ENCODE assay signal across 8 mouse cellular contexts in genomic region chr2:174284011-174284410, GRCm38 (mm10). TPM values are rescaled to one million over a fixed set of nuclear protein-coding genes. Genes with fewer than 3 reads are reported as not detected.
DNase-seq lines count a peak whose midpoint lies in the region; ATAC-seq and TF ChIP-seq lines count a peak whose summit lies in the region.

Gnas (plus strand) TSS chr2:174284320.

- H3K27me3 ChIP-seq in spleen, adult 2 months (ENCODE audit: control insufficient read depth, insufficient read depth, low read length) = no peaks in the 10 kb centered on the region
- H3K27me3 ChIP-seq in embryonic facial prominence, embryonic 10.5 days (replicated peaks; ENCODE audit: low read depth, poor library complexity, severe bottlenecking) = peaks cover 59% of the 10 kb centered on the region
- H3K27me3 ChIP-seq in heart, adult 2 months (ENCODE audit: control insufficient read depth, insufficient read depth, low read length) = peaks cover 1% of the 10 kb centered on the region; the same call in 1 of the 2 replicates
- peaks cover 61% of the 10 kb centered on the region for H3K27me3 ChIP-seq in kidney, embryonic 15.5 days
- H3K27me3 ChIP-seq in liver, embryonic 13.5 days = peaks cover 60% of the 10 kb centered on the region
- no peaks in the 10 kb centered on the region for H3K27me3 ChIP-seq in myocyte (ENCODE audit: control insufficient read depth, insufficient read depth, insufficient read length)

- no peak for TF ChIP-seq EP300 in heart, adult 2 months (IDR thresholded peaks at IDR 0.05; ENCODE audit: insufficient read depth, low read depth, low read length)

- TF ChIP-seq CTCF in spleen, adult 2 months (IDR thresholded peaks at IDR 0.05; ENCODE audit: extremely low read depth, insufficient read depth, insufficient read length, insufficient replicate concordance) = no peak
- peak; percentile 57 for TF ChIP-seq CTCF in heart, adult 2 months (IDR thresholded peaks at IDR 0.05)

- H3K9me3 ChIP-seq in embryonic facial prominence, embryonic 10.5 days = peaks cover 39% of the 10 kb centered on the region
- peaks cover 29% of the 10 kb centered on the region for H3K9me3 ChIP-seq in kidney, embryonic 15.5 days (replicated peaks)
- H3K9me3 ChIP-seq in liver, embryonic 13.5 days (replicated peaks) = peaks cover 30% of the 10 kb centered on the region

- H3K79me2 ChIP-seq in heart, adult 2 months (replicated peaks; ENCODE audit: control insufficient read depth, insufficient read depth, low read length) = no peaks in the 10 kb centered on the region
- H3K79me2 ChIP-seq in myocyte (ENCODE audit: control insufficient read depth, insufficient read depth) = peaks cover 12% of the 10 kb centered on the region

- no peaks in the 10 kb centered on the region for H3K4me1 ChIP-seq in spleen, adult 2 months (ENCODE audit: control insufficient read depth, insufficient read depth, insufficient read length)
- H3K4me1 ChIP-seq in embryonic facial prominence, embryonic 10.5 days = peaks cover 18% of the 10 kb centered on the region; the same call in 1 of the 2 replicates
- no peaks in the 10 kb centered on the region for H3K4me1 ChIP-seq in heart, adult 2 months (ENCODE audit: control insufficient read depth, insufficient read depth, low read length)
- peaks cover 24% of the 10 kb centered on the region for H3K4me1 ChIP-seq in kidney, embryonic 15.5 days
- peaks cover 2% of the 10 kb centered on the region; the same call in 1 of the 2 replicates for H3K4me1 ChIP-seq in liver, embryonic 13.5 days (replicated peaks)

- H3K36me3 ChIP-seq in spleen, adult 2 months (ENCODE audit: control insufficient read depth, insufficient read depth, low read length) = no peaks in the 10 kb centered on the region
- peaks cover 100% of the 10 kb centered on the region for H3K36me3 ChIP-seq in embryonic facial prominence, embryonic 10.5 days (replicated peaks)
- H3K36me3 ChIP-seq in heart, adult 2 months (ENCODE audit: control insufficient read depth, insufficient read depth, low read length) = no peaks in the 10 kb centered on the region
- H3K36me3 ChIP-seq in kidney, embryonic 15.5 days = peaks cover 93% of the 10 kb centered on the region
- H3K36me3 ChIP-seq in liver, embryonic 13.5 days = peaks cover 95% of the 10 kb centered on the region
- H3K36me3 ChIP-seq in myocyte (ENCODE audit: control insufficient read depth, insufficient read depth) = peaks cover 4% of the 10 kb centered on the region

- no peak within 1 kb of the TSS for H3K9ac ChIP-seq in heart, adult 2 months (ENCODE audit: low read depth, low read length)
- H3K9ac ChIP-seq in kidney, embryonic 15.5 days = no peak within 1 kb of the TSS
- H3K9ac ChIP-seq in liver, embryonic 13.5 days = no peak within 1 kb of the TSS

- intact Hi-C loops in heart, adult 2 months (cut with DNase I) = loop anchor here (5.0 to 10.0 kb wide), 2 partner anchors 169 to 697 kb away; partner anchors contain the start of gene Npepl1

- no peak for TF ChIP-seq POLR2A in spleen, adult 2 months (IDR thresholded peaks at IDR 0.05; ENCODE audit: low read depth, low read length)
- no peak for TF ChIP-seq POLR2A in heart, adult 2 months (IDR thresholded peaks at IDR 0.05; ENCODE audit: insufficient read depth, low read depth, low read length)
- no peak for TF ChIP-seq POLR2A in myocyte (IDR thresholded peaks at IDR 0.05; ENCODE audit: insufficient read length, low read depth)

- WGBS in spleen, adult 2 months = 47% methylated on average over 19 of the region's 19 CpGs
- WGBS in embryonic facial prominence, embryonic 10.5 days = 48% methylated on average over 19 of the region's 19 CpGs
- 48% methylated on average over 19 of the region's 19 CpGs for WGBS in heart, adult 2 months
- 56% methylated on average over 19 of the region's 19 CpGs for WGBS in kidney, embryonic 15.5 days
- WGBS in liver, embryonic 13.5 days (ENCODE audit: insufficient replicate concordance) = 55% methylated on average over 19 of the region's 19 CpGs

- no peak within 1 kb of the TSS for H3ac ChIP-seq in myocyte (ENCODE audit: control insufficient read depth, insufficient read length)

- DNase-seq in spleen, adult 2 months (ENCODE audit: low read depth in 1 of 2, low spot score in 2 of 2) = no peak
- no peak for DNase-seq in spleen, adult 12 weeks (ENCODE audit: low spot score)
- peak; percentile 80 for DNase-seq in embryonic facial prominence, embryonic 10.5 days (ENCODE audit: low spot score)
- no peak for DNase-seq in heart, adult 2 months
- DNase-seq in liver, embryonic 13.5 days = no peak
- no peak for DNase-seq in spleen, postnatal 4 days (ENCODE audit: low spot score in 2 of 2)

- H3K27ac ChIP-seq in spleen, adult 2 months (ENCODE audit: insufficient read depth, low read length) = no peak within 1 kb of the TSS
- peak within 1 kb of the TSS; percentile 53; the same call in 1 of the 2 replicates for H3K27ac ChIP-seq in embryonic facial prominence, embryonic 10.5 days (replicated peaks)
- no peak within 1 kb of the TSS for H3K27ac ChIP-seq in heart, adult 2 months
- no peak within 1 kb of the TSS for H3K27ac ChIP-seq in kidney, embryonic 15.5 days
- H3K27ac ChIP-seq in liver, embryonic 13.5 days = no peak within 1 kb of the TSS

- ATAC-seq in kidney, embryonic 15.5 days (replicated peaks; ENCODE audit: low FRiP score) = peak; percentile 57
- no peak for ATAC-seq in liver, embryonic 13.5 days (ENCODE audit: low read depth)

- no peak within 1 kb of the TSS for H3K4me3 ChIP-seq in spleen, adult 2 months (ENCODE audit: extremely low read depth, insufficient read depth, insufficient read length)
- H3K4me3 ChIP-seq in embryonic facial prominence, embryonic 10.5 days = peak within 1 kb of the TSS; percentile 55
- H3K4me3 ChIP-seq in heart, adult 2 months = no peak within 1 kb of the TSS
- peak within 1 kb of the TSS; percentile 40 for H3K4me3 ChIP-seq in kidney, embryonic 15.5 days (replicated peaks)
- H3K4me3 ChIP-seq in liver, embryonic 13.5 days (replicated peaks) = peak within 1 kb of the TSS; percentile 29
- H3K4me3 ChIP-seq in myocyte = no peak within 1 kb of the TSS

- peak within 1 kb of the TSS; percentile 61 for H3K4me2 ChIP-seq in kidney, embryonic 15.5 days
- peak within 1 kb of the TSS; percentile 35 for H3K4me2 ChIP-seq in liver, embryonic 13.5 days
- H3K4me2 ChIP-seq in myocyte (ENCODE audit: low read depth) = no peak within 1 kb of the TSS

TF ChIP-seq in myocyte, 11 proteins besides CTCF, POLR2A, EP300 and RAD21:
- no peak for TF ChIP-seq POLR2AphosphoS2 (IDR thresholded peaks at IDR 0.05; ENCODE audit: insufficient read length, low read depth)
- TF ChIP-seq TCF12 (IDR thresholded peaks at IDR 0.05; ENCODE audit: insufficient read depth, poor library complexity, severe bottlenecking) = no peak
- no peak for TF ChIP-seq CEBPB (IDR thresholded peaks at IDR 0.05; ENCODE audit: insufficient read depth, poor library complexity, severe bottlenecking)
- no peak for TF ChIP-seq REST (IDR thresholded peaks at IDR 0.05; ENCODE audit: insufficient read depth, insufficient read length)
- no peak for TF ChIP-seq MYOD1 (IDR thresholded peaks at IDR 0.05; ENCODE audit: control insufficient read depth in 1 of 3, insufficient read length in 2 of 3, low read depth in 2 of 3)
- TF ChIP-seq TCF3 (IDR thresholded peaks at IDR 0.05; ENCODE audit: insufficient read length, low read depth) = no peak
- TF ChIP-seq MAX (IDR thresholded peaks at IDR 0.05; ENCODE audit: low read depth) = no peak
- no peak for TF ChIP-seq SRF (IDR thresholded peaks at IDR 0.05; ENCODE audit: control insufficient read depth, insufficient read length, low read depth)

RNA-seq across cellular contexts. Expression of gene Gnas, which starts in this region (rescaled TPM):
- polyA plus RNA-seq in spleen, adult 2 months (2012; rRNA removed) = 515 and 602 TPM in 2 replicates
- polyA plus RNA-seq in embryonic facial prominence, embryonic 10.5 days (2016; fragmentation: Nextera tagmentation; extraction: Ambion mirVana) = 1,270 and 1,303 TPM in 2 replicates
- 1,000 to 10,000 TPM; 1,140 to 1,235 TPM for total RNA-seq in heart, adult 2 months (2021)
- 1,079 and 1,189 TPM in 2 replicates for polyA plus RNA-seq in heart, adult 2 months (2012; rRNA removed)
- polyA plus RNA-seq in kidney, embryonic 15.5 days (2015; fragmentation: Nextera tagmentation; extraction: Ambion mirVana) = 1,546 and 1,642 TPM in 2 replicates
- 343 and 362 TPM in 2 replicates for polyA plus RNA-seq in liver, embryonic 13.5 days (2015; fragmentation: Nextera tagmentation; extraction: Ambion mirVana)
- 1,706 TPM for polyA plus RNA-seq in myocyte (2012; fragmentation: generic; extraction: Trizol)

Comparison
In these comparisons a context has a peak if more than half of its experiments do, and no peak if none do; other contexts are left out.
1. H3K4me3 ChIP-seq: peak in embryonic facial prominence, embryonic 10.5 days (single experiment), kidney, embryonic 15.5 days (single experiment) and liver, embryonic 13.5 days (single experiment); none in spleen, adult 2 months (single experiment), heart, adult 2 months (single experiment) and myocyte (single experiment).